Mouse (Mus musculus): ENCODE measurements around the gene Pitpnm2. TPM values are rescaled to one million over a fixed set of nuclear protein-coding genes. Genes with fewer than 3 reads are reported as not detected.
A peak's percentile ranks its signal among the peaks of the same experiment; 100 is the strongest.

Pitpnm2 gene
- total and polyA plus RNA-seq, 3 experiments: 7.0 to 22.2 TPM; not detected in 1

GRCm38 (mm10) chr5:124290216-124290615, 40.7 kb upstream of the Pitpnm2 start:
- H3K79me2 ChIP-seq (ENCODE audit: control insufficient read depth, insufficient read depth, low read length, poor library complexity): no peaks in the 10 kb centered on the region
- peaks cover 0 to 9% of the 10 kb centered on the region in 2 experiments; a peak in 2 of 4 replicates for H3K36me3 ChIP-seq (ENCODE audit: control insufficient read depth in 1 of 2, insufficient read depth in 2 of 2, low read length in 2 of 2)
- H3K9ac ChIP-seq (ENCODE audit: control insufficient read depth, low read depth, low read length, poor library complexity, severe bottlenecking): no peak overlapping the region
- no peak for TF ChIP-seq HCFC1 (IDR thresholded peaks at IDR 0.05; ENCODE audit: low read depth, low read length)
- no peak for TF ChIP-seq POLR2AphosphoS5 (IDR thresholded peaks at IDR 0.05; ENCODE audit: borderline replicate concordance, low read depth, low read length)
- TF ChIP-seq ZMIZ1 (IDR thresholded peaks at IDR 0.05; ENCODE audit: low read depth, low read length): no peak
- no peak for TF ChIP-seq TBP (IDR thresholded peaks at IDR 0.05; ENCODE audit: low read depth, low read length)
- no peak for TF ChIP-seq MXI1 (IDR thresholded peaks at IDR 0.05; ENCODE audit: low read depth, low read length)
- no peak for TF ChIP-seq SIN3A (IDR thresholded peaks at IDR 0.05; ENCODE audit: low read length)
- TF ChIP-seq MAZ (IDR thresholded peaks at IDR 0.05; ENCODE audit: low read depth, low read length): no peak
- TF ChIP-seq TCF12 (IDR thresholded peaks at IDR 0.05; ENCODE audit: low read depth, low read length): no peak
- no peak for TF ChIP-seq ETS1 (IDR thresholded peaks at IDR 0.05; ENCODE audit: low read depth, low read length)
- TF ChIP-seq MYB (IDR thresholded peaks at IDR 0.05; ENCODE audit: low read depth, low read length): no peak
- TF ChIP-seq BHLHE40 (IDR thresholded peaks at IDR 0.05; ENCODE audit: borderline replicate concordance, low read depth, low read length): no peak
- TF ChIP-seq POLR2A (IDR thresholded peaks at IDR 0.05; ENCODE audit: control insufficient read depth in 1 of 2, insufficient read depth in 1 of 2, low read depth in 1 of 2, low read length in 2 of 2, poor library complexity in 1 of 2): no peak
- no peak for TF ChIP-seq KAT2A (conservative IDR thresholded peaks at IDR 0.05; ENCODE audit: low read depth, low read length)
- no peaks in the 10 kb centered on the region for H3K4me1 ChIP-seq (ENCODE audit: control insufficient read depth in 1 of 2, insufficient read depth in 2 of 2, low read length in 2 of 2)
- H3K9me3 ChIP-seq (replicated peaks; ENCODE audit: insufficient read depth, low read length): no peaks in the 10 kb centered on the region
- DNase-seq (ENCODE audit: low read depth, low spot score): no peak
- no peak overlapping the region for H3K27ac ChIP-seq (ENCODE audit: control insufficient read depth, low read depth, low read length)
- H3K4me3 ChIP-seq (ENCODE audit: control insufficient read depth in 1 of 2, insufficient read depth in 1 of 2, low read depth in 2 of 2, low read length in 2 of 2): no peak overlapping the region
- no peaks in the 10 kb centered on the region for H3K27me3 ChIP-seq (ENCODE audit: control insufficient read depth in 1 of 2, insufficient read depth in 2 of 2, low read length in 2 of 2)

- peaks cover 0 to 11% of the 10 kb centered on the region in 2 experiments; a peak in 2 of 4 replicates for H3K36me3 ChIP-seq (ENCODE audit: control insufficient read depth in 1 of 2, insufficient read depth in 2 of 2, low read length in 2 of 2)
- H3K27me3 ChIP-seq (ENCODE audit: control insufficient read depth in 1 of 2, insufficient read depth in 2 of 2, low read length in 2 of 2): no peaks in the 10 kb centered on the region
Measured at GRCm38 (mm10) chr5:124287616-124288247, 38.2 kb upstream of the Pitpnm2 start.

More at GRCm38 (mm10) chr5:124287616-124288247, 38.2 kb upstream of the Pitpnm2 start:
- no peaks in the 10 kb centered on the region for H3K4me1 ChIP-seq (ENCODE audit: control insufficient read depth in 1 of 2, insufficient read depth in 2 of 2, low read length in 2 of 2)
- H3K79me2 ChIP-seq (ENCODE audit: control insufficient read depth, insufficient read depth, low read length, poor library complexity): no peaks in the 10 kb centered on the region
- H3K9ac ChIP-seq (ENCODE audit: control insufficient read depth, low read depth, low read length, poor library complexity, severe bottlenecking): no peak overlapping the region
- H3K4me3 ChIP-seq (ENCODE audit: control insufficient read depth in 1 of 2, insufficient read depth in 1 of 2, low read depth in 2 of 2, low read length in 2 of 2): no peak overlapping the region
- H3K9me3 ChIP-seq (replicated peaks; ENCODE audit: insufficient read depth, low read length): no peaks in the 10 kb centered on the region
- H3K27ac ChIP-seq (ENCODE audit: control insufficient read depth, low read depth, low read length): no peak overlapping the region
- TF ChIP-seq CTCF (IDR thresholded peaks at IDR 0.05 in 2 of 3, conservative IDR thresholded peaks at IDR 0.05 in 1 of 3; ENCODE audit: control insufficient read depth in 1 of 3, insufficient read depth in 1 of 3, low read depth in 2 of 3, low read length in 3 of 3, poor library complexity in 1 of 3, severe bottlenecking in 1 of 3) (peak in 2 of 3 experiments; percentile 9 to 31; a peak in 2 of 6 replicates), SMC3 (IDR thresholded peaks at IDR 0.05; ENCODE audit: low read depth, low read length) (0 out of 2 replicates have a peak, but pooled peaks have one; percentile 11), NELFE (IDR thresholded peaks at IDR 0.05; ENCODE audit: low read depth, low read length) (no peak)
- peak; percentile 22 for DNase-seq (ENCODE audit: low read depth, low spot score)

All from MEL (cell line).